ENCODE assay signal across 9 mouse cellular contexts in genomic region chr3:102466587-102466986, GRCm38 (mm10). TPM values are rescaled to one million over a fixed set of nuclear protein-coding genes. Genes with fewer than 3 reads are reported as not detected.
A peak's percentile ranks its signal among the peaks of the same experiment; 100 is the strongest.
DNase-seq lines count a peak whose midpoint lies in the region; ATAC-seq and TF ChIP-seq lines count a peak whose summit lies in the region.
"Had no signal": no experiment of that assay in that cellular context is flagged by ENCODE, and none has a peak within 500 bp of the region (broad histone marks: within the 10 kb centered on the region; RNA-seq: fewer than 3 reads in every experiment).

No protein-coding gene starts in this region.

- peaks cover 17% of the 10 kb centered on the region for H3K79me3 ChIP-seq in C2C12 (ENCODE audit: low read depth)

- peak; percentile 78 for DNase-seq in ZHBTc4 (ENCODE audit: low read depth, low spot score)
- peak; percentile 30 for DNase-seq in gastrocnemius, postnatal 14 days
- DNase-seq in kidney, postnatal 14 days, result peak; percentile 74
- DNase-seq in lung, embryonic 14.5 days, result peak; percentile 85
- DNase-seq in retina, postnatal 7 days (ENCODE audit: low read depth, low spot score), result peak; percentile 35
- no peak for DNase-seq in T-cell, adult 2 months (ENCODE audit: low spot score)

- H3K27me3 ChIP-seq in C2C12 (ENCODE audit: control insufficient read depth, insufficient read depth, insufficient read length), result no peaks in the 10 kb centered on the region
- peaks cover 21% of the 10 kb centered on the region for H3K27me3 ChIP-seq in lung, embryonic 14.5 days (ENCODE audit: insufficient read depth, low read length)

- H3K9ac ChIP-seq in lung, embryonic 14.5 days, result no peak overlapping the region

- H3K79me2 ChIP-seq in C2C12 (ENCODE audit: control insufficient read depth, insufficient read depth), result peaks cover 20% of the 10 kb centered on the region

- no peak overlapping the region for H3K4me2 ChIP-seq in lung, embryonic 14.5 days

- no peak for ATAC-seq in lung, embryonic 14.5 days (ENCODE audit: insufficient read depth)

- no peaks in the 10 kb centered on the region for H3K36me3 ChIP-seq in C2C12 (ENCODE audit: control insufficient read depth, insufficient read depth)
- no peaks in the 10 kb centered on the region for H3K36me3 ChIP-seq in lung, embryonic 14.5 days (ENCODE audit: insufficient read depth)

- H3K4me3 ChIP-seq in C2C12 (ENCODE audit: insufficient read depth, poor library complexity, severe bottlenecking), result no peak overlapping the region
- no peak overlapping the region for H3K4me3 ChIP-seq in cortical plate, adult 2 months (ENCODE audit: insufficient read depth, low read length)
- no peak overlapping the region for H3K4me3 ChIP-seq in lung, embryonic 14.5 days (ENCODE audit: low read depth, low read length)

- H3K9me3 ChIP-seq in lung, embryonic 14.5 days (ENCODE audit: low read depth, low read length), result no peaks in the 10 kb centered on the region
- H3K9me3 ChIP-seq: megakaryocyte, embryonic 14.5 days had no signal

- H3K27ac ChIP-seq in cortical plate, adult 2 months (ENCODE audit: insufficient read depth, low read length), result no peak overlapping the region
- no peak overlapping the region for H3K27ac ChIP-seq in lung, embryonic 14.5 days (ENCODE audit: low read depth)

- 23% methylated on average over 3 of the region's 3 CpGs for WGBS in lung, embryonic 14.5 days

- no peak overlapping the region for H3ac ChIP-seq in C2C12 (ENCODE audit: control insufficient read depth, insufficient read length, low read depth)

- no peak for TF ChIP-seq POLR2A in cortical plate, adult 2 months (IDR thresholded peaks at IDR 0.05; ENCODE audit: extremely low read depth, insufficient read depth, low read length)

- intact Hi-C loops in gastrocnemius, postnatal 14 days (cut with DNase I; ENCODE audit: low total_unique reads), result no loop called here

- TF ChIP-seq CTCF in C2C12 (IDR thresholded peaks at IDR 0.05; ENCODE audit: control insufficient read depth, insufficient read depth, insufficient read length), result peak; percentile 58
- TF ChIP-seq CTCF in cortical plate, adult 2 months (IDR thresholded peaks at IDR 0.05; ENCODE audit: extremely low read depth, insufficient read depth, low read length), result peak; percentile 82
- TF ChIP-seq CTCF in lung, embryonic 14.5 days (IDR thresholded peaks at IDR 0.05; ENCODE audit: low read depth), result peak; percentile 90

- H3K4me1 ChIP-seq in cortical plate, adult 2 months (ENCODE audit: control insufficient read depth, insufficient read depth, low read length), result no peaks in the 10 kb centered on the region
- 0 out of 2 replicates have a peak, but pooled peaks cover 3% of the 10 kb centered on the region for H3K4me1 ChIP-seq in lung, embryonic 14.5 days (ENCODE audit: insufficient read depth)
- H3K4me1 ChIP-seq: megakaryocyte, embryonic 14.5 days had no signal

TF ChIP-seq in C2C12, 6 proteins besides CTCF, POLR2A, EP300 and RAD21:
- TF ChIP-seq USF1 (IDR thresholded peaks at IDR 0.05; ENCODE audit: low read depth) (no peak), MAX (IDR thresholded peaks at IDR 0.05) (no peak), FOSL1 (IDR thresholded peaks at IDR 0.05; ENCODE audit: insufficient read depth, low read length, poor library complexity, severe bottlenecking) (no peak), CEBPB (IDR thresholded peaks at IDR 0.05; ENCODE audit: low read depth) (no peak), MYOD1 (IDR thresholded peaks at IDR 0.05; ENCODE audit: control insufficient read depth, insufficient read length, low read depth) (no peak), MYOG (IDR thresholded peaks at IDR 0.05; ENCODE audit: control insufficient read depth, extremely low read depth, insufficient read length) (no peak)

RNA-seq across cellular contexts. Expression of gene Ngf, which starts 3.1 kb away (rescaled TPM):
- polyA plus RNA-seq in C2C12 (2012; fragmentation: generic; extraction: Trizol), result 115 TPM
- polyA plus RNA-seq in cortical plate, adult 2 months (2012; rRNA removed), result 7.7 and 9.0 TPM in 2 replicates
- total RNA-seq in gastrocnemius, postnatal 14 days (2021), result under 1 TPM; 0.75 to 0.96 TPM
- 0.82 and 1.7 TPM in 2 replicates for polyA plus RNA-seq in lung, embryonic 14.5 days (2014; fragmentation: Nextera tagmentation; extraction: Ambion mirVana)

Comparison
In these comparisons a context has a peak if more than half of its experiments do, and no peak if none do; other contexts are left out.
1. RNA of gene Ngf, which starts 3.1 kb away (polyA plus RNA-seq): 115 TPM in C2C12 (single experiment); 7.7 to 9.0 TPM in cortical plate, adult 2 months and 0.82 to 1.7 TPM in lung, embryonic 14.5 days; every median in the first group is over 10 times any median in the second.
2. Peak in every context shown above with its lines, with median percentiles within 50 percentile points of each other: CTCF ChIP-seq.